Mouse (Mus musculus) ES-E14 (cell line): ENCODE measurements around the gene Pmpcb. TPM values are rescaled to one million over a fixed set of nuclear protein-coding genes. Genes with fewer than 3 reads are reported as not detected.

Experiments
- DNase-seq: peaks from one replicate; pipeline ENCODE4 v3.0.0-alpha.2; 2013; ENCODE audit warnings: low read depth, low spot score
- H3K27ac ChIP-seq: 2 replicates; pipeline ENCODE4 v1.5.1; 2012; ENCODE audit warnings: low read depth, mild to moderate bottlenecking, low read length, moderate library complexity, mixed read lengths; ENCODE audit not compliant: poor library complexity, insufficient read depth, severe bottlenecking
- H3K36me3 ChIP-seq: 2 replicates; pipeline ENCODE4 v1.6.1; 2012; ENCODE audit warnings: mild to moderate bottlenecking, low read length, moderate library complexity, mixed read lengths; ENCODE audit not compliant: control insufficient read depth, poor library complexity, insufficient read depth, severe bottlenecking
- H3K4me1 ChIP-seq, 2 experiments: fragments of 150-350 bp in 1 of 2; sonication (generic) in 1 of 2; 2 replicates each; pipeline ENCODE4 v1.6.1; 2012; ENCODE audit warnings: low read length in 2 of 2, mild to moderate bottlenecking in 1 of 2, mixed read lengths in 1 of 2; ENCODE audit not compliant: control insufficient read depth in 2 of 2, insufficient read depth in 2 of 2, poor library complexity in 1 of 2
- H3K4me3 ChIP-seq, 2 experiments: fragments of 150-350 bp in 1 of 2; sonication (generic) in 1 of 2; 2 replicates each; pipeline ENCODE4 v1.5.1; 2012; ENCODE audit warnings: low read length in 2 of 2, low read depth in 1 of 2, mild to moderate bottlenecking in 1 of 2, mixed read lengths in 1 of 2; ENCODE audit not compliant: insufficient read depth in 1 of 2, poor library complexity in 1 of 2, severe bottlenecking in 1 of 2
- H3K9ac ChIP-seq: 2 replicates; pipeline ENCODE4 v1.6.1; 2012; ENCODE audit warnings: low read depth, mild to moderate bottlenecking, low read length, mixed read lengths; ENCODE audit not compliant: poor library complexity, insufficient read depth, severe bottlenecking
- H3K9me3 ChIP-seq: fragments of 150-350 bp; sonication (generic); 2 replicates; pipeline ENCODE4 v1.6.1; 2012; ENCODE audit warnings: low read depth, mild to moderate bottlenecking, low read length; ENCODE audit not compliant: control insufficient read depth, insufficient read depth
- CHD2 ChIP-seq: IDR thresholded peaks from 2 replicates; pipeline ENCODE4 v1.6.1; 2014; ENCODE audit warnings: mild to moderate bottlenecking, low read depth, low read length, inconsistent platforms
- HCFC1 ChIP-seq: IDR thresholded peaks from 2 replicates; pipeline ENCODE4 v1.6.1; 2012; ENCODE audit warnings: low read length, inconsistent platforms, borderline replicate concordance; ENCODE audit not compliant: insufficient read depth
- MAFK ChIP-seq: IDR thresholded peaks from 2 replicates; pipeline ENCODE4 v1.6.1; 2014; ENCODE audit warnings: mild to moderate bottlenecking, low read depth, low read length, inconsistent platforms; ENCODE audit not compliant: insufficient read depth
- ZC3H11A ChIP-seq: IDR thresholded peaks from 2 replicates; pipeline ENCODE4 v1.6.1; 2012; ENCODE audit warnings: low read depth, mild to moderate bottlenecking, inconsistent platforms, low read length, borderline replicate concordance
- ZNF384 ChIP-seq: IDR thresholded peaks from 2 replicates; pipeline ENCODE4 v1.6.1; 2012; ENCODE audit warnings: low read depth, low read length, inconsistent platforms
- in situ Hi-C, 2 experiments: fragments of 600-800 bp; cut with MboI; formaldehyde crosslinking; loops; one replicate each; pipeline ENCODE4 v1.15.1; 2025; ENCODE audit warnings: low sequenced_read_pairs in 2 of 2, inconsistent platforms in 1 of 2; ENCODE audit not compliant: unreplicated experiment in 2 of 2
- total RNA-seq: library from RNA; depleted of rRNA; stranded (reverse); fragments of 300-350 nt; gene quantifications from 2 replicates; pipeline ENCODE4 v1.2.3, GENCODE M21; 2012

Gene Pmpcb
- total RNA-seq, 1 experiment = 132 TPM

DNA sequence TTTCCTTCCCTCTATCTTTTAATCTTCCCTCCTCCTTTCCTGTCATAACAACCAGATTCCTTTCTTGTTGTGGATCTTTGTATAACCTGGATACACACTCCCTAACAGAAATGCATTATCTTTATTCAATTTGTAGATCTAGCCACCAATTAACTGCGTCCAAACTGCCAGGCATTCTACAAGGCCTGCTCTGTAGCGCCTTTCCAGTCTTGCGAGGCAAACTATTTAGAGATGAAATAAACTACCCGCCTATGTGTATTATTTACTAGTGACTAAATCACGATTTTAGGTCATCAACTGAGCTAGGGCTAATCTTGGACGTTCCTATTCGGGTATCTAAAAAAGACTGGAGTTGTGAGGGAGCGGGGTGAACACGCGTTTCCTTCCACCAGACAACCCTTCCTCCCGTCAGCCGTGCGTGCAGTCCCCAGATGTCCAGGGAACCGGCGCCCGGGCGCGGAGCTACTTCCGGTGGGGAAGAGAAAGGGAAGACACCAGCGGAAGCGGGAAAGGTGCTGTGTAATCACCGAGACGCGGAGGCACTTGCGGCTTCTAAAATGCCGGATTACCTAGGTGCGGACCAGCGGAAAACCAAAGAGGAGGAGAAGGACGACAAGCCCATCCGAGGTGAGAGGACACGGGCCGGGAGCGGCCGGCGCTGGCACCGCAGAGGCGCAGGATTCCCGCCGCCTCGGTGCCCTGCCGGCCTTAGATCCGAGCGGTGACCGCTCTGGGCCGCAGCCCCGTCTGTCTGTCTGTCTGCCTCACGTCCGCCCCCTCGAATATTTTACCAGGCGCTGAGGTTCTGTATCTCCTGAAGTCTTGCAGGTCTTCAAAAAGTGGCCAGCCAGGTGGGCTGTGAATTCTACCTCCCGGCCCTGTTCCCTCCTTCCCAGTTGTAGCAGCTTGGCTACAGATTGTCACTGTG, 49.6 kb downstream of the Pmpcb start:
- Histone ChIP-seq H3K4me3 (peak overlapping the region; percentile 86 to 93), H3K9me3 (no peaks in the 10 kb centered on the region), H3K4me1 (peaks cover 0 to 2% of the 10 kb centered on the region in 2 experiments; a peak in 3 of 4 replicates), H3K27ac (peak overlapping the region; percentile 46; the same call in 1 of the 2 replicates), H3K36me3 (peaks cover 10% of the 10 kb centered on the region), H3K9ac (peak overlapping the region; percentile 91)
- in situ Hi-C loops = no loop called here
- TF ChIP-seq ZNF384 = no peak
- peak; percentile 84 for TF ChIP-seq MAFK
- TF ChIP-seq HCFC1 = peak; percentile 72; the same call in 1 of the 2 replicates
- DNase-seq = peak; percentile 86

DNA sequence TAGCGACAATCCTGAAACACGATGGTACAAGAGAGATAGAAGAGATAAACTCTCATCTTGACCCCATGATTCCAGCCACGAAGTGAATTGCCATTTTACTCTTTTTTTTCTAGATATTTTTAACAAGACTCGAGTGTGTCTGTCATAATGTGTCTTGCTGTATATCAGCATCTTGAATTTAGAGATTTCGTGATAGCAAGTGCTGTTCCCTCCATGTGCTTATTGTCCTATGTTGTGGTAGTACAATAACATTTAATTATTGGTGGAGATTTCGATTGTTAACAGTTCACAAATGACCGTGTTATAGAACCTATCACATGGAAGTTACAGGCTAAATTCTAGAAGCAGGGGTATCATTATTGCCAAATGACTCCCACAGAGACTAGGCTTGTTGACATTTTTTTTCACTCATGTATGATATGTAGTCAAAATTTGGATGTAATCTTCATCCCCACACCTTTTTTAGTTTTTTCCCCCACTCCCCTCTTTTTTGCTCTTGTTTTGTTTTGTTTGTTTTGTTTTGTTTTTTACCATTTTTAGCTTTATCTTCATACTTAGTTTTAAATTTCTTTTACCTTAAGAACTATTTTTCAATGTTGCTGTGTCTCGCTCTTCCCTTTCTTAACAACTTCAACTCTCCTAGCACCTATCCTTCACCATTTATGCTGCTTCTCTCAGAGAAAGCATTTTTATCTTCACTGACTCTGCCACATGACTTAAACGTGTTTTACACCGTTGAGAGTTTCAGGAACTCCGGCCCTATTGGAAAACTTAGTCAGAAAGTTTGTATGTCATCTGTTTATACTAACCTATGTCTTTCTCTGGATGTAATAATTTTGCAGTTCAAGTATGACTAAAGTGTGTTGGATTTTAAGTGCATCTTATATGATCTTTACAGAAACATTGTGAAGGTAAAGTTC, 50.5 kb downstream of the Pmpcb start:
- no peak for TF ChIP-seq HCFC1
- TF ChIP-seq MAFK = no peak
- TF ChIP-seq ZNF384 = no peak
- no peak for TF ChIP-seq CHD2
- TF ChIP-seq ZC3H11A = no peak
- Histone ChIP-seq H3K4me3 (peak overlapping the region; percentile 86 to 93), H3K36me3 (peaks cover 3% of the 10 kb centered on the region), H3K9me3 (no peaks in the 10 kb centered on the region), H3K27ac (no peak overlapping the region), H3K4me1 (peaks cover 0 to 2% of the 10 kb centered on the region in 2 experiments; a peak in 3 of 4 replicates), H3K9ac (peak overlapping the region; percentile 91)
- DNase-seq = no peak
- in situ Hi-C loops = no loop called here

DNA sequence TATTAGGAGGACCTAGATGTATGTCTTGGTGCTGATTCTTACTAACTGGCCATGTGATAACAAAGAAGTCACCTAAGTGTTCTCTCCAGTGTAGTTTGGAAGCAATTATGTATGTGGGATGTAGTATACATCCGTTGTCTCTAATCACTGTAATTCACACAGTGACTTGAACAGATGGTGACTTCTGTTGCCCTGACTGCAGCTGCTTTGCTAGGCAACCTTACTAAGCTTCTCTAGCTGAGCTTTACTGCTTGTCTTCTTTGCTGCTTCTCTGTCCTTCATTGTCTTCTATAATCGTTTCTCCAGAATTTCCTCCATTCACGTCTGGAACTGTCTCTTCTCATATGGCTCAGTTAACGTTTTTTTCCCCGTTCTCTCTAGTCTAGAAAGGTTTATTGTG, 52.1 kb downstream of the Pmpcb start:
- Histone ChIP-seq H3K27ac (no peak overlapping the region), H3K9me3 (no peaks in the 10 kb centered on the region), H3K36me3 (no peaks in the 10 kb centered on the region; the same call in 1 of the 2 replicates), H3K4me1 (peaks cover 0 to 2% of the 10 kb centered on the region in 2 experiments; a peak in 3 of 4 replicates), H3K9ac (no peak overlapping the region), H3K4me3 (no peak overlapping the region)
- in situ Hi-C loops = no loop called here
- no peak for DNase-seq
- no peak for TF ChIP-seq ZC3H11A

DNA sequence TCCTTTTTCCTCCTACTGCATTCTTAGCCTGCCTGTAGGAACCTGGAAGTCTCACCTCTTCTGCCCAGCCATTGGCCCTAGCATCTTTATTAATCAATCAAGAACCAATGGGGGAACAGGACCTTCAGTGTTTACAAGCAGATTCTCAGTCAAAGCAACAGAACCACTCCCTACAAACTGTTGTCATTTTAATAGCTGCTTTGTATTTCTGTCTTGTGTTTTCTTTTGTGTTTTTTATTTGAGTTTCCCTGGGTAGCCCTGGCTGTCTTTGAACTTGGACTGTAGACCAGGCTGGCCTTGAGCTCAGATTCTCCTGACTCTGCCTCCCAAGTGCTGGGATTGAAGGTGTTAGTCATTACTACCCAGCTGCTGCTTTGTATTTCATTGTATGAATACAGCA, 55.2 kb downstream of the Pmpcb start:
- H3K9me3 ChIP-seq = no peaks in the 10 kb centered on the region
- TF ChIP-seq HCFC1 (no peak), MAFK (no peak), ZC3H11A (no peak), CHD2 (no peak), ZNF384 (no peak)
- 0 out of 2 replicates have a peak overlapping the region, but pooled peaks have one; percentile 6 for H3K9ac ChIP-seq
- peak overlapping the region; percentile 45; the same call in 1 of the 2 replicates for H3K27ac ChIP-seq
- H3K4me1 ChIP-seq = no peaks in the 10 kb centered on the region; a peak in 3 of 4 replicates
- in situ Hi-C loops = no loop called here
- DNase-seq = peak; percentile 57
- peaks cover 11% of the 10 kb centered on the region for H3K36me3 ChIP-seq
- no peak overlapping the region for H3K4me3 ChIP-seq
